Mouse (Mus musculus) megakaryocyte, embryonic 14.5 days (primary cell): ENCODE measurements at regions not wholly inside any gene's neighbourhood (a gene's known extent, or its start where the extent isn't known, plus 50 kb on each side); places are given as distances from the start of the nearest gene placed in this dataset.

Experiments
- H3K27me3 ChIP-seq: replicated peaks from 2 replicates; pipeline ENCODE3; 2012; ENCODE audit warnings: inconsistent platforms
- H3K36me3 ChIP-seq: replicated peaks from 2 replicates; pipeline ENCODE3; 2012; ENCODE audit warnings: low read length, inconsistent platforms, mixed read lengths
- H3K4me1 ChIP-seq: 2 replicates; pipeline ENCODE4 v1.6.1; 2012; ENCODE audit warnings: inconsistent platforms
- H3K4me3 ChIP-seq: replicated peaks from 2 replicates; pipeline ENCODE3; 2012; ENCODE audit warnings: moderate library complexity, mild to moderate bottlenecking, inconsistent platforms
- H3K9me3 ChIP-seq: 2 replicates; pipeline ENCODE4 v1.6.1; 2012; ENCODE audit warnings: inconsistent platforms
- FLI1 ChIP-seq: IDR thresholded peaks from 2 replicates; pipeline ENCODE4 v1.6.1; 2012; ENCODE audit warnings: low read length, inconsistent platforms, mixed read lengths
- GATA1 ChIP-seq: IDR thresholded peaks from 3 replicates; pipeline ENCODE4 v1.6.1; 2012; ENCODE audit warnings: mixed read lengths, low read length, inconsistent platforms, borderline replicate concordance

DNA sequence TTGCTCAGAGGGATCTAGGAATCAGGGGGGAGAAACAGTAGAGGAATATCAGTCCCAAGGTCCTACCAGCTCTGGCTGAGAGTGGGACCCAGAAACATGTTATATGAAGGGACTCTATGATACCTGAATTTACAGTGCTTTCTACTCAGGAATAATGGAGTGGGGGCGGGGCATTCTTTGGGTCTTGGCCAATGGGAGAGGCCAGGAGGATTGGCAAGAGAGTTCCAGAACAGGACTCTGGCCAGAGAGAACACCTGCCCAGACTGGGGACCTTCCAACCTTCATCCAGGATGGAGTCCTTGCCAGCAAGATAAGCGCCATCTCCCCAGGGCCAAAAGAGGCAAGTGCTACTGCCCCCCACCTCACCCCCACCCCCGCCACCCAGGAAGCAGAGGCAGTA is 81.0 kb upstream of the Lhx5 start:
- TF ChIP-seq GATA1: no peak
- Histone ChIP-seq H3K4me3 (no peak overlapping the region), H3K36me3 (no peaks in the 10 kb centered on the region), H3K9me3 (no peaks in the 10 kb centered on the region), H3K27me3 (peaks cover 31% of the 10 kb centered on the region), H3K4me1 (no peaks in the 10 kb centered on the region)

- Histone ChIP-seq H3K27me3 (peaks cover 38% of the 10 kb centered on the region), H3K9me3 (no peaks in the 10 kb centered on the region)
- TF ChIP-seq GATA1: no peak
- no peak for TF ChIP-seq FLI1
Observed at GRCm38 (mm10) chr5:120351827-120352226, 79.7 kb upstream of the Lhx5 start.

DNA sequence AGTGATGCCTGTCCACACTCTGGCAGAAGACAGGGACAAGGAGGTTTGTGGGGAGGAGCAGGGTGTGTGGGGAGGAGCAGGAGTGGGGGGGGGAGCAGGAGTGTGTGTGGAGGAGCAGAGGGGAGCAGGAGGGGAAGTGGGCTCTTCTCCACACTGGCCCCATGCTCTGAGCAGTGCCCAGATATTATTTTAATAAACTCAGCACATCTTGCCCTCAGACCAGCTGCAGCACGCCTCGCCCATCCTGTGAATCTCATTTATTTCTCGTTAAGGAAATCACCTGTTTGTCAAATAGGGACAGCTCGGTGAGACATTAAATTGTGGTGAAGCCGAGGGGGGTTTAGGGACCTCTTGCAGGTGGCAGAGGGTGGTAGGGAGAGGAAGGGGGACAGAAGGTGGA is 77.8 kb upstream of the Lhx5 start:
- no peak for TF ChIP-seq GATA1
- no peak for TF ChIP-seq FLI1
- H3K4me1 ChIP-seq: no peaks in the 10 kb centered on the region
- no peak overlapping the region for H3K4me3 ChIP-seq
- no peaks in the 10 kb centered on the region for H3K36me3 ChIP-seq
- H3K27me3 ChIP-seq: peaks cover 50% of the 10 kb centered on the region
- no peaks in the 10 kb centered on the region for H3K9me3 ChIP-seq

More at GRCm38 (mm10) chr5:120351827-120352226, 79.7 kb upstream of the Lhx5 start:
- H3K36me3 ChIP-seq: no peaks in the 10 kb centered on the region
- no peaks in the 10 kb centered on the region for H3K4me1 ChIP-seq
- no peak overlapping the region for H3K4me3 ChIP-seq

- no peak for TF ChIP-seq GATA1
- no peak for TF ChIP-seq FLI1
- Histone ChIP-seq H3K4me1 (no peaks in the 10 kb centered on the region), H3K36me3 (no peaks in the 10 kb centered on the region), H3K9me3 (no peaks in the 10 kb centered on the region), H3K4me3 (peak overlapping the region; percentile 69), H3K27me3 (peaks cover 68% of the 10 kb centered on the region)
Observed at GRCm38 (mm10) chr5:120356950-120357349, 74.5 kb upstream of the Lhx5 start.

DNA sequence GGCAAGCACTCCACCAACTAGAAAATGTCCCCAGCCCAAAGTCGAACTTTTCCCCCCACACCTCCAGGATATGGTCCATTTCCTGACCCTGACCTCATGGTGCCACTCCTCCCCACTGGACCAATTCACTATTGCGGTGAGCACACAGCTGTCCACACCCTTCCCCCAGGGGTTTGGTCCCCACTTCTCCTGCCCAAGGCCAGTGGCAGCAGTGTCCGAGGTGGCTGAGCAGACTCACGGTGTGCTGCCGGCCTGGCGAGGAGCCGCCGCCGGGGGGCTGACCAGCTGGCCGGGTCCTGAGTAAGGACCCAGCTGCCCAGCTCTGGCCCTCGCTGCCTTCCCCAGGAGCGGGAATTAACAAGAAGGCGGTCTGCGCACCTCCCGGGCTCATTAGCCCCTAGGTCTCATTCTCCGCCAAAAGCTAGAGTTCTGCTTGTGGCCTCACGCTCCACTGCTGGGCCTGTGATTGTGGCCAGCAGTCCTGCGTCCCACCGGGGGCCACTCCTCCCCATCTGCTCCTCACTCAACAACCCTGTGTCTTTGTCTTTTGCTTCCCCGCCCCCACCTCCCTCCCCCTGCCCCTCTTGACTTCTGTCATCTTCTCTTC is 73.3 kb upstream of the Lhx5 start:
- Histone ChIP-seq H3K27me3 (peaks cover 60% of the 10 kb centered on the region), H3K36me3 (no peaks in the 10 kb centered on the region), H3K4me1 (no peaks in the 10 kb centered on the region), H3K4me3 (no peak overlapping the region), H3K9me3 (no peaks in the 10 kb centered on the region)
- TF ChIP-seq FLI1: no peak
- no peak for TF ChIP-seq GATA1

DNA sequence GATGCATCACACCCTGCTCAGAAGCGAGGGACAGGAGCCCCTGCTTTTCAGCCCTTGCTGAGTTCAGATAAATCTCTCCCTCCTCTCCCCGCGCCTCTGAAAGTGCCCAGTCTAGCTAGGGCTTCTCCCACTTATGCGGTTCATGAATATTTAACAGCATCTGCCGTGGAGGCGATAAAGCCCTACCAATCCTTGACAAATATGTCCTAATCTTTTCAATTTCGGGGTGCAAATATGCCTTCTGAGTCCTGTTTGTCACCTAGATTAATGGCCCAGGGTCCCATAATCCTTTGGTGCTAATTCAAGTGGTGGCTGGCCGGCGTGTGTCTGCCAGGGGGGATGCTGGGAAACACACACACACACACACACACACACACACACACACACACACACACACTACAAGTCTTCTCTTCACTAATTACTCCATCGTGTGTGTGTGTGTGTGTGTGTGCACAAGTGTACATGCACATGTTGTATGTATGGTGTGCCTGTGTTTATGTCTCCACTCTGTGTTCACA is 65.5 kb upstream of the Lhx5 start:
- H3K9me3 ChIP-seq: peaks cover 3% of the 10 kb centered on the region; the same call in 1 of the 2 replicates
- no peaks in the 10 kb centered on the region for H3K36me3 ChIP-seq
- no peaks in the 10 kb centered on the region for H3K4me1 ChIP-seq
- H3K27me3 ChIP-seq: peaks cover 25% of the 10 kb centered on the region
- TF ChIP-seq GATA1 (no peak), FLI1 (no peak)
- H3K4me3 ChIP-seq: no peak overlapping the region

DNA sequence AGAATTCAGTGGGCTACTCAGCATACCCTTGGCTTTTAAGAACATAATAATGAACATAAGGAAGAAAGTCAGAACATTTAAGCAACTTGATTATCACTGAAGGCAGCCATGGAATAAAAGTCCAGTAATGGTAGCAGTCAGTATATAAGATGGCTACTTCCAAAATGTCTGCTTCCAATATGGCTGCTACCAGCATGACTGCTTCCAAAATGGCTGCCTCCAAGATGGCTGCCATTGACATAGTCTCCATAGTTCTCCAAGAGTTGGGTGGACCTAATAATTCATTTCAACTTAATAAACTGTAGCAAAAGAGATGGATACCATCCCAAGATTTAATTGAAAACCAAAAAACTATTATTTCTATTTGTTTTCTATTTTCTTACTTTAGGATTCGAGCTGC is 62.7 kb upstream of the Lhx5 start:
- no peak for TF ChIP-seq GATA1
- no peak for TF ChIP-seq FLI1
- no peaks in the 10 kb centered on the region for H3K36me3 ChIP-seq
- H3K4me3 ChIP-seq: no peak overlapping the region
- H3K27me3 ChIP-seq: peaks cover 37% of the 10 kb centered on the region
- H3K9me3 ChIP-seq: peaks cover 3% of the 10 kb centered on the region; the same call in 1 of the 2 replicates
- no peaks in the 10 kb centered on the region for H3K4me1 ChIP-seq

DNA sequence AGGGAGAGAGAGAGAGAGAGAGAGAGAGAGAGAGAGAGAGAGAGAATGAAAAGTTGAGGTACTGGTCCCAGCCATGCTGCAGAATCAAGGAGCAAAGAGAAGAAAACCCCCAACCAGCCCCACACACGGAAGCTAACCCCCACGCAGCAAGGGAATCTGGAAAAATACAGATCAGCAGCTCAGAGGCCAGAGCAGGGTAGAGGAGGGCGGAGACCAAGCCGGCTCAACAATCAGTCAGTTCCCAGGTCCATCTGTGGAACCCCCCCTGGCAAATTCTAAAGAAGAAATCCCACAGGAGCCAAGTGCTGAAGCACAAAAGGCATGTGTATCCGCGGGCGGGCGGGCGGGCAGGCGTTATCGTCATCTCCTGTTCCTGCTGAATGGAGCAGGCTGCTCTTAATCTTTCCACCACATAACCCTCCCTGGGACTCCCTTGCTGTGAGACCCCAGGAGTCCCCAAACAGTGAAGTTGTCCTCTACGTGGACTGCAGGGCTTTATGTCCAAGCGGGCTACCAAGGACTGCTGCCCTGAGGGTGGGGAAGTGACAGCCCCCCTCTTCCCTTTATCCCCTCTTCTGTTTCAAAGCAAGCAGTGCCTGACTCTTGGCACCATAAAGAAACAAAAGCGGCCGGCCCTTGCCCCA is 60.2 kb upstream of the Lhx5 start:
- TF ChIP-seq GATA1 (no peak), FLI1 (no peak)
- H3K4me1 ChIP-seq: no peaks in the 10 kb centered on the region
- H3K9me3 ChIP-seq: peaks cover 8% of the 10 kb centered on the region; the same call in 1 of the 2 replicates
- H3K4me3 ChIP-seq: no peak overlapping the region
- peaks cover 51% of the 10 kb centered on the region for H3K27me3 ChIP-seq
- no peaks in the 10 kb centered on the region for H3K36me3 ChIP-seq

- H3K9me3 ChIP-seq: peaks cover 8% of the 10 kb centered on the region; the same call in 1 of the 2 replicates
- 0 out of 2 replicates have a peak, but pooled peaks cover 5% of the 10 kb centered on the region for H3K4me1 ChIP-seq
- no peaks in the 10 kb centered on the region for H3K36me3 ChIP-seq
- H3K4me3 ChIP-seq: no peak overlapping the region
- peaks cover 57% of the 10 kb centered on the region for H3K27me3 ChIP-seq
- TF ChIP-seq FLI1: no peak
Observed at GRCm38 (mm10) chr5:120373426-120373825, 58.1 kb upstream of the Lhx5 start.
